Mouse (Mus musculus) small intestine, adult 2 months (tissue): Measurements from ENCODE around the gene Nudt3. TPM values are rescaled to one million over a fixed set of nuclear protein-coding genes. Genes with fewer than 3 reads are reported as not detected.
A peak's percentile ranks its signal among the peaks of the same experiment; 100 is the strongest.

Source experiments
- H3K27ac ChIP-seq: fragments of 200-500 bp; 2 replicates; pipeline ENCODE4 v1.5.1; 2012; ENCODE audit warnings: low read depth, low read length, control low read depth, inconsistent platforms; ENCODE audit not compliant: insufficient read depth
- H3K27me3 ChIP-seq: fragments of 200-500 bp; 2 replicates; pipeline ENCODE4 v1.6.1; 2012; ENCODE audit warnings: mild to moderate bottlenecking, moderate library complexity, low read length, inconsistent platforms; ENCODE audit not compliant: control insufficient read depth, insufficient read depth
- H3K36me3 ChIP-seq: fragments of 200-500 bp; 2 replicates; pipeline ENCODE4 v1.6.1; 2012; ENCODE audit warnings: mild to moderate bottlenecking, low read length, control low read depth, inconsistent platforms; ENCODE audit not compliant: control insufficient read depth, insufficient read depth
- H3K4me1 ChIP-seq: fragments of 200-500 bp; 2 replicates; pipeline ENCODE4 v1.6.1; 2012; ENCODE audit warnings: low read length, inconsistent platforms, mixed read lengths; ENCODE audit not compliant: control insufficient read depth, insufficient read depth, insufficient read length
- H3K4me3 ChIP-seq: fragments of 200-500 bp; 2 replicates; pipeline ENCODE4 v1.5.1; 2012; ENCODE audit warnings: low read depth, mild to moderate bottlenecking, control low read depth, inconsistent platforms, low read length, moderate library complexity
- CTCF ChIP-seq: fragments of 200-500 bp; IDR thresholded peaks from 2 replicates; pipeline ENCODE4 v1.5.1; 2012; ENCODE audit warnings: low read depth, mild to moderate bottlenecking, control low read depth, inconsistent platforms, low read length, moderate library complexity, mixed read lengths; ENCODE audit not compliant: insufficient replicate concordance, insufficient read length; ENCODE audit errors: extremely low read depth
- POLR2A ChIP-seq: fragments of 200-500 bp; IDR thresholded peaks from 2 replicates; pipeline ENCODE4 v1.6.1; 2012; ENCODE audit warnings: low read depth, mild to moderate bottlenecking, control low read depth, inconsistent platforms, low read length, moderate library complexity
- WGBS: fragments of 180-500 bp; shearing (Covaris S2); methylation state at CpG from one replicate; pipeline ENCODE4 v1.1.7; 2018; 5-methylcytosine and 5-hydroxymethylcytosine counted together
- polyA plus RNA-seq: library from polyadenylated mRNA; depleted of rRNA; stranded (reverse); fragments of >200 nt; gene quantifications from 2 replicates; pipeline ENCODE4 v1.2.3, GENCODE M21; 2012

The Nudt3 gene
- polyA plus RNA-seq, 1 experiment, result 58.9 TPM

GRCm38 (mm10) chr17:27549234-27549633 is 74.1 kb downstream of the Nudt3 start:
- Histone ChIP-seq H3K27me3 (no peaks in the 10 kb centered on the region), H3K36me3 (no peaks in the 10 kb centered on the region), H3K4me3 (no peak overlapping the region), H3K27ac (no peak overlapping the region), H3K4me1 (peaks cover 6% of the 10 kb centered on the region; the same call in 1 of the 2 replicates)
- TF ChIP-seq CTCF (no peak), POLR2A (no peak)
- 89% methylated on average over 8 of the region's 8 CpGs for WGBS

GRCm38 (mm10) chr17:27547253-27547868 is 75.9 kb downstream of the Nudt3 start:
- Histone ChIP-seq H3K4me3 (no peak overlapping the region), H3K4me1 (peaks cover 13% of the 10 kb centered on the region), H3K36me3 (no peaks in the 10 kb centered on the region), H3K27me3 (no peaks in the 10 kb centered on the region), H3K27ac (no peak overlapping the region)
- 16% methylated on average over 9 of the region's 9 CpGs for WGBS
- no peak for TF ChIP-seq POLR2A
- no peak for TF ChIP-seq CTCF

GRCm38 (mm10) chr17:27546574-27547085 is 76.7 kb downstream of the Nudt3 start:
- WGBS, result 77% methylated on average over 7 of the region's 7 CpGs
- Histone ChIP-seq H3K27ac (no peak overlapping the region), H3K27me3 (no peaks in the 10 kb centered on the region), H3K4me1 (peaks cover 13% of the 10 kb centered on the region), H3K4me3 (no peak overlapping the region), H3K36me3 (no peaks in the 10 kb centered on the region)
- TF ChIP-seq POLR2A (no peak), CTCF (no peak)

GRCm38 (mm10) chr17:27545991-27546390 is 77.3 kb downstream of the Nudt3 start:
- TF ChIP-seq POLR2A (no peak), CTCF (no peak)
- H3K27ac ChIP-seq, result no peak overlapping the region
- no peaks in the 10 kb centered on the region for H3K36me3 ChIP-seq
- no peaks in the 10 kb centered on the region for H3K27me3 ChIP-seq
- H3K4me1 ChIP-seq, result peaks cover 13% of the 10 kb centered on the region
- 73% methylated on average over 12 of the region's 12 CpGs for WGBS
- no peak overlapping the region for H3K4me3 ChIP-seq

GRCm38 (mm10) chr17:27544551-27544950 is 78.7 kb downstream of the Nudt3 start:
- no peaks in the 10 kb centered on the region for H3K27me3 ChIP-seq
- no peak overlapping the region for H3K27ac ChIP-seq
- WGBS, result 89% methylated on average over 11 of the region's 11 CpGs
- no peak for TF ChIP-seq CTCF
- TF ChIP-seq POLR2A, result no peak
- no peak overlapping the region for H3K4me3 ChIP-seq
- H3K4me1 ChIP-seq, result peaks cover 13% of the 10 kb centered on the region
- H3K36me3 ChIP-seq, result no peaks in the 10 kb centered on the region

GRCm38 (mm10) chr17:27541984-27542383 is 81.3 kb downstream of the Nudt3 start:
- 91% methylated on average over 3 of the region's 3 CpGs for WGBS
- TF ChIP-seq POLR2A (no peak), CTCF (no peak)
- no peaks in the 10 kb centered on the region for H3K27me3 ChIP-seq
- H3K36me3 ChIP-seq, result no peaks in the 10 kb centered on the region
- peaks cover 7% of the 10 kb centered on the region for H3K4me1 ChIP-seq
- H3K27ac ChIP-seq, result no peak overlapping the region
- H3K4me3 ChIP-seq, result no peak overlapping the region

GRCm38 (mm10) chr17:27541261-27541660 is 82.0 kb downstream of the Nudt3 start:
- Histone ChIP-seq H3K36me3 (no peaks in the 10 kb centered on the region), H3K27me3 (no peaks in the 10 kb centered on the region), H3K27ac (no peak overlapping the region), H3K4me1 (peaks cover 7% of the 10 kb centered on the region), H3K4me3 (no peak overlapping the region)
- TF ChIP-seq POLR2A, result no peak
- TF ChIP-seq CTCF, result no peak
- WGBS, result 78% methylated on average over 2 of the region's 2 CpGs

GRCm38 (mm10) chr17:27534718-27535117 is 88.6 kb downstream of the Nudt3 start:
- 6% methylated on average over 10 of the region's 10 CpGs for WGBS
- Histone ChIP-seq H3K4me3 (no peak overlapping the region), H3K4me1 (no peaks in the 10 kb centered on the region; the same call in 1 of the 2 replicates), H3K27ac (no peak overlapping the region), H3K27me3 (no peaks in the 10 kb centered on the region), H3K36me3 (no peaks in the 10 kb centered on the region)
- TF ChIP-seq POLR2A (no peak), CTCF (peak; percentile 98)
